Mouse (Mus musculus) small intestine, adult 2 months (tissue): ENCODE results near the gene Slc17a7.

Experiments
- CTCF ChIP-seq: fragments of 200-500 bp; IDR thresholded peaks from 2 replicates; pipeline ENCODE4 v1.5.1; 2012; ENCODE audit warnings: low read depth, mild to moderate bottlenecking, control low read depth, inconsistent platforms, low read length, moderate library complexity, mixed read lengths; ENCODE audit not compliant: insufficient replicate concordance, insufficient read length; ENCODE audit errors: extremely low read depth
- POLR2A ChIP-seq: fragments of 200-500 bp; IDR thresholded peaks from 2 replicates; pipeline ENCODE4 v1.6.1; 2012; ENCODE audit warnings: low read depth, mild to moderate bottlenecking, control low read depth, inconsistent platforms, low read length, moderate library complexity

DNA sequence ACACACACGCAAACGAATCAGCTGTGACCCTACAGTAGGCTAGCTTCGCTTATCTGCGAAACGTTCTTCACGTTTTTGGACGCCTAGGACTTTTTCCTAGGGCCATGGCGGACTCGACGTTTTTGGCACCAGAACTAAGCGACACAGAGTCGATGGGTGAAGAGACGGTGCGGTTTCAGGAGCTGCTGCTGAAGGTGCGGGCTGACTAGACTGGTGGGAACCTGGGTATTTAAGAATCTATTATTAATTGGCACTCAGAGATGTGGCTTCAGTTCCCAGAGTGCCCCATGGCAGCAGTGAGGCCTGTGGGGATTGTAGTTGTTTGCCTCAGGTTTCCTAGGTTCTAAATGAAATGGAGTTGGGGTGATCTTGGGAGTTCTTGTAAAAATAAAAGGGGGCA is 7.5 kb upstream of the Slc17a7 start:
- no peak for TF ChIP-seq POLR2A
- TF ChIP-seq CTCF: no peak
